Comparison of ENCODE assay signal across 12 mouse cellular contexts in genomic region chr4:149903026-149903425, GRCm38 (mm10). TPM values are rescaled to one million over a fixed set of nuclear protein-coding genes. Genes with fewer than 3 reads are reported as not detected.
A peak's percentile ranks its signal among the peaks of the same experiment; 100 is the strongest.
DNase-seq lines count a peak whose midpoint lies in the region; ATAC-seq and TF ChIP-seq lines count a peak whose summit lies in the region.
"Had no signal": no experiment of that assay in that cellular context is flagged by ENCODE, and none has a peak within 500 bp of the region (broad histone marks: within the 10 kb centered on the region; RNA-seq: fewer than 3 reads in every experiment).

No protein-coding gene starts in this region.

- no peak for TF ChIP-seq CTCF in layer of hippocampus, adult 2 months (conservative IDR thresholded peaks at IDR 0.05)
- TF ChIP-seq CTCF in cortical plate, adult 2 months (IDR thresholded peaks at IDR 0.05; ENCODE audit: extremely low read depth, insufficient read depth, low read length) = no peak

- H3K4me1 ChIP-seq in cortical plate, adult 2 months (ENCODE audit: control insufficient read depth, insufficient read depth, low read length) = no peaks in the 10 kb centered on the region
- H3K4me1 ChIP-seq: liver, embryonic 15.5 days had no signal

- H3K4me3 ChIP-seq in layer of hippocampus, adult 2 months = no peak overlapping the region
- H3K4me3 ChIP-seq in cortical plate, adult 2 months (ENCODE audit: insufficient read depth, low read length) = no peak overlapping the region
- H3K4me3 ChIP-seq: liver, embryonic 15.5 days had no signal

- ATAC-seq in frontal cortex, adult (ENCODE audit: low TSS enrichment) = no peak

- no peak for TF ChIP-seq POLR2A in cortical plate, adult 2 months (IDR thresholded peaks at IDR 0.05; ENCODE audit: extremely low read depth, insufficient read depth, low read length)

- H3K27ac ChIP-seq in layer of hippocampus, adult 2 months = peak overlapping the region; percentile 70
- H3K27ac ChIP-seq in cortical plate, adult 2 months (ENCODE audit: insufficient read depth, low read length) = peak overlapping the region; percentile 29; the same call in 1 of the 2 replicates
- H3K27ac ChIP-seq: liver, embryonic 15.5 days had no signal

- DNase-seq in layer of hippocampus, adult 2 months (ENCODE audit: low spot score in 2 of 2) = no peak
- no peak for DNase-seq in layer of hippocampus, adult 11-12 months (ENCODE audit: low spot score)
- DNase-seq in heart, adult 18-20 months = peak; percentile 78 to 88
- peak; percentile 63 for DNase-seq in kidney, postnatal 14 days
- DNase-seq in layer of hippocampus, adult 9-11 months = no peak
- DNase-seq in layer of hippocampus, postnatal 25 days (ENCODE audit: extremely low spot score in 1 of 2, low spot score in 1 of 2) = no peak
- DNase-seq: midbrain, embryonic 14.5 days; retina, postnatal 1 day; thymus, postnatal 25 days had no signal

RNA-seq across cellular contexts. Expression of gene Spsb1, which starts 51.8 kb away (rescaled TPM):
- total RNA-seq in layer of hippocampus, adult 2 months (2021) = 10 to 100 TPM; 30.3 to 33.3 TPM
- 18.3 and 20.0 TPM in 2 replicates for polyA plus RNA-seq in cortical plate, adult 2 months (2012; rRNA removed)
- 10 to 100 TPM; 34.1 to 41.4 TPM for total RNA-seq in heart, adult 18-20 months (2021)
- total RNA-seq in layer of hippocampus, postnatal 25 days (2021) = 10 to 100 TPM; 23.8 to 25.5 TPM

Comparison
In these comparisons a context has a peak if more than half of its experiments do, and no peak if none do; other contexts are left out.
1. DNase-seq: peak in heart, adult 18-20 months (2 of 2) and kidney, postnatal 14 days (single experiment); none in layer of hippocampus, adult 2 months (0 of 2), layer of hippocampus, adult 11-12 months (single experiment), layer of hippocampus, adult 9-11 months (single experiment) and layer of hippocampus, postnatal 25 days (0 of 2).